Mouse (Mus musculus) cerebellum, adult 18-20 months (tissue): ENCODE measurements at regions not wholly inside any gene's neighbourhood (a gene's known extent, or its start where the extent isn't known, plus 50 kb on each side); places are given as distances from the start of the nearest gene placed in this dataset.
"Not testable (repeated sequence)": the region's sequence is repeated elsewhere in the genome, so short reads cannot be mapped to it uniquely, and the experiment has no call there.

ENCODE experiments used
- DNase-seq, 2 experiments: peaks; one replicate each; pipeline ENCODE4 v3.0.0; 2021

DNA sequence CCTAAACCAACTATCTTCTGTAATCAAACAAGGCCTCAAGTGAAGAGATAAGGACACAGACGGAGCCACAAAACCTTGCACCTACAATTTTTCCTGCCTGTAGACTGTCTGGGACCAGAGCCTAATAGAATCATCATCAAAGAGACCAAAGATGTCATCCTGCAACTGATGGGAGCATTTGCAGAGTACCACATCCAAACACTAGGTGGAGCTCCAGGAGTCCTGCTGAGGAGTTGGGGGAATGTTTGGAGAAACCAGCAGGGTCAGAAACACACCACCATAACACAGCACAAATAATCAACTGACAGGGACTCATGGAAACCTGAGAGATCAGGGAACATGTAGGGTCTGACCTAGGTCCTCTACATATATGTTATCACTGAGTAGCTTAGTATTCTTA lies 160.9 kb downstream of the Gm6760 start:
- DNase-seq = peak; percentile 13

DNA sequence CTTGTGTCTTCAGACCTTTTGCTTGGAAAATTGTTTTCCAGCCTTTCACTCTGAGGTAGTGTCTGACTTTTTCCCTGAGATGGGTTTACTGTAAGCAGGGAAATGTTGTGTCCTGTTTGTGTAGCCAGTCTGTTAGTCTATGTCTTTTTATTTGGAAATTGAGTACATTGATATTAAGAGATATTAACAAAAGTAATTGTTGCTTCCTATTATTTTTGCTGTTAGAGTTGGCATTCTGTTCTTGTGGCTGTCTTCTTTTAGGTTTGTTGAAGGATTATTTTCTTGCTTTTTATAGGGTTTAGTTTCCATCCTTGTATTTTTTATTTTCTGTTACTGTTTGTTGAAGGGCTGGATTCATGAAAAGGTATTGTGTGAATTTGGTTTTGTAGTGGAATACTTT lies 179.6 kb downstream of the Gm6760 start:
- not testable (repeated sequence) for DNase-seq
